Mouse (Mus musculus) MEL (cell line): ENCODE results near the gene Trappc10.

Experiments
- CTCF ChIP-seq, 3 experiments: IDR thresholded peaks in 2 of 3; conservative IDR thresholded peaks in 1 of 3; 2 replicates each; pipeline ENCODE4 v1.5.1; 2011 to 2012; ENCODE audit warnings: low read length in 3 of 3, low read depth in 2 of 3, mild to moderate bottlenecking in 2 of 3, improper control_type of control experiment in 1 of 3, inconsistent platforms in 1 of 3, mixed read lengths in 1 of 3, moderate library complexity in 1 of 3; ENCODE audit not compliant: control insufficient read depth in 1 of 3, insufficient read depth in 1 of 3, poor library complexity in 1 of 3, severe bottlenecking in 1 of 3
- KAT2A ChIP-seq: conservative IDR thresholded peaks from 2 replicates; pipeline ENCODE4 v1.6.1; 2012; ENCODE audit warnings: low read depth, low read length, improper control_type of control experiment, inconsistent platforms
- MAZ ChIP-seq: IDR thresholded peaks from 2 replicates; pipeline ENCODE4 v1.6.1; 2012; ENCODE audit warnings: low read depth, mild to moderate bottlenecking, inconsistent platforms, low read length, improper control_type of control experiment
- MYB ChIP-seq: IDR thresholded peaks from 2 replicates; pipeline ENCODE4 v1.6.1; 2011; ENCODE audit warnings: mild to moderate bottlenecking, low read depth, low read length, improper control_type of control experiment
- POLR2A ChIP-seq, 2 experiments: IDR thresholded peaks; 2 replicates each; pipeline ENCODE4 v1.6.1; 2011 to 2012; ENCODE audit warnings: low read length in 2 of 2, mild to moderate bottlenecking in 2 of 2, control low read depth in 1 of 2, improper control_type of control experiment in 1 of 2, low read depth in 1 of 2, moderate library complexity in 1 of 2; ENCODE audit not compliant: control insufficient read depth in 1 of 2, insufficient read depth in 1 of 2, poor library complexity in 1 of 2
- POLR2AphosphoS2 ChIP-seq: IDR thresholded peaks from 2 replicates; pipeline ENCODE4 v1.6.1; 2011; ENCODE audit warnings: low read length, improper control_type of control experiment
- ZNF384 ChIP-seq: IDR thresholded peaks from 2 replicates; pipeline ENCODE4 v1.6.1; 2012; ENCODE audit warnings: low read depth, mild to moderate bottlenecking, inconsistent platforms, low read length, improper control_type of control experiment

- TF ChIP-seq POLR2A (IDR thresholded peaks at IDR 0.05; ENCODE audit: control insufficient read depth in 1 of 2, insufficient read depth in 1 of 2, low read depth in 1 of 2, low read length in 2 of 2, poor library complexity in 1 of 2) (no peak), CTCF (IDR thresholded peaks at IDR 0.05 in 2 of 3, conservative IDR thresholded peaks at IDR 0.05 in 1 of 3; ENCODE audit: control insufficient read depth in 1 of 3, insufficient read depth in 1 of 3, low read depth in 2 of 3, low read length in 3 of 3, poor library complexity in 1 of 3, severe bottlenecking in 1 of 3) (no peak), MAZ (no peak), POLR2AphosphoS2 (no peak), KAT2A (no peak), ZNF384 (no peak), MYB (no peak)
Measured at GRCm38 (mm10) chr10:78171581-78171980, 72.9 kb downstream of the Trappc10 start.
